Mouse (Mus musculus) heart, embryonic 11.5 days (tissue): ENCODE measurements at regions not wholly inside any gene's neighbourhood (a gene's known extent, or its start where the extent isn't known, plus 50 kb on each side); places are given as distances from the start of the nearest gene placed in this dataset.

ENCODE experiments used
- ATAC-seq: fragments of 200-750 bp; cut with Nextera tagmentation; replicated peaks from 2 replicates; pipeline ENCODE4 v1.8.0; 2017; ENCODE audit warnings: moderate library complexity; ENCODE audit not compliant: insufficient number of reproducible peaks, low FRiP score, low TSS enrichment
- H3K27ac ChIP-seq: fragments of 300-500 bp; sonication (generic); 2 replicates; pipeline ENCODE4 v1.5.1; 2014; ENCODE audit warnings: mild to moderate bottlenecking, low read depth, low read length
- H3K27me3 ChIP-seq: fragments of 300-500 bp; sonication (generic); 2 replicates; pipeline ENCODE4 v1.6.1; 2014; ENCODE audit warnings: mild to moderate bottlenecking, low read length, mixed read lengths; ENCODE audit not compliant: control insufficient read depth, insufficient read depth
- H3K36me3 ChIP-seq: fragments of 300-500 bp; sonication (generic); 2 replicates; pipeline ENCODE4 v1.6.1; 2014; ENCODE audit warnings: mild to moderate bottlenecking, low read length, moderate library complexity, mixed read lengths; ENCODE audit not compliant: control insufficient read depth, insufficient read depth
- H3K4me1 ChIP-seq: fragments of 300-500 bp; sonication (generic); 2 replicates; pipeline ENCODE4 v1.6.1; 2014; ENCODE audit warnings: low read length; ENCODE audit not compliant: control insufficient read depth, insufficient read depth
- H3K4me2 ChIP-seq: fragments of 300-500 bp; sonication (generic); 2 replicates; pipeline ENCODE4 v1.6.1; 2014; ENCODE audit warnings: mild to moderate bottlenecking, moderate library complexity
- H3K4me3 ChIP-seq: fragments of 300-500 bp; sonication (generic); 2 replicates; pipeline ENCODE4 v1.5.1; 2014; ENCODE audit warnings: low read depth, low read length
- H3K9ac ChIP-seq: fragments of 300-500 bp; sonication (generic); 2 replicates; pipeline ENCODE4 v1.6.1; 2014; ENCODE audit warnings: mild to moderate bottlenecking, low read depth, low read length, moderate library complexity
- H3K9me3 ChIP-seq: fragments of 300-500 bp; sonication (generic); replicated peaks from 2 replicates; pipeline ENCODE4 v1.6.1; 2016; ENCODE audit warnings: low read length; ENCODE audit not compliant: control insufficient read depth
- WGBS: fragments of 180-500 bp; shearing (Covaris S2); extraction: QIAGEN DNeasy Blood & Tissue Kit; methylation state at CpG from one replicate; pipeline ENCODE4 v1.1.7; 2014; ENCODE audit not compliant: insufficient replicate concordance; 5-methylcytosine and 5-hydroxymethylcytosine counted together

GRCm38 (mm10) chr15:62064399-62064798 is 1141.6 kb upstream of the A1bg start:
- no peak for ATAC-seq
- Histone ChIP-seq H3K36me3 (no peaks in the 10 kb centered on the region), H3K27me3 (no peaks in the 10 kb centered on the region), H3K4me1 (no peaks in the 10 kb centered on the region), H3K9ac (no peak overlapping the region), H3K4me2 (no peak overlapping the region), H3K9me3 (no peaks in the 10 kb centered on the region), H3K27ac (no peak overlapping the region), H3K4me3 (no peak overlapping the region)
- 89% methylated on average over 3 of the region's 3 CpGs for WGBS

- ATAC-seq = no peak
- no peak overlapping the region for H3K4me2 ChIP-seq
- WGBS = 82% methylated on average over 2 of the region's 2 CpGs
Measured at GRCm38 (mm10) chr15:62057449-62057848, 1134.6 kb upstream of the A1bg start.

GRCm38 (mm10) chr15:62056889-62057288 is 1134.1 kb upstream of the A1bg start:
- 85% methylated on average over 11 of the region's 11 CpGs for WGBS
- Histone ChIP-seq H3K27me3 (no peaks in the 10 kb centered on the region), H3K9ac (no peak overlapping the region), H3K27ac (no peak overlapping the region), H3K4me3 (no peak overlapping the region), H3K36me3 (no peaks in the 10 kb centered on the region), H3K4me2 (no peak overlapping the region), H3K4me1 (0 out of 2 replicates have a peak, but pooled peaks cover 4% of the 10 kb centered on the region), H3K9me3 (no peaks in the 10 kb centered on the region)
- ATAC-seq = no peak

More at GRCm38 (mm10) chr15:62057449-62057848, 1134.6 kb upstream of the A1bg start:
- Histone ChIP-seq H3K4me3 (no peak overlapping the region), H3K9me3 (no peaks in the 10 kb centered on the region), H3K27ac (no peak overlapping the region), H3K4me1 (0 out of 2 replicates have a peak, but pooled peaks cover 4% of the 10 kb centered on the region), H3K27me3 (no peaks in the 10 kb centered on the region), H3K9ac (no peak overlapping the region), H3K36me3 (no peaks in the 10 kb centered on the region)

DNA sequence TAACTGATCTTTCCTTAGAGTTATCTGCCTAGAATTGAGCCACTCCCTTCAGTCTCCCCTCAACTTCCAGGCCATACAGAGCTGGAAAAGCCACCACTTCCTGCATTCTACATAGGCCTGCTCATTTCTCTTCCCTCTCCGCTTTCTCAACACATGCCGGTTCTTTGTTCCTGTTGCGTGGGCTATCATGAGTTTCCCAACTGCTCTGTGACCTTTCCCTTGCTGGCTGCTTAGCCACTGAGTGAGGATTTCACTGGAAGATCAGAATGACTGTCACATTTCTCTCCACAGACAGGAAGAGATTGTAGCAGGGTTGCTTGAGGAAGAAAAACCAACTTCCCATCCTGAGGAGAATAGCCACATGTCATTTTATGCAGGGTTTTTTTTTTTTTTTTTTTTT is 1133.6 kb upstream of the A1bg start:
- Histone ChIP-seq H3K27ac (no peak overlapping the region), H3K9ac (no peak overlapping the region)

DNA sequence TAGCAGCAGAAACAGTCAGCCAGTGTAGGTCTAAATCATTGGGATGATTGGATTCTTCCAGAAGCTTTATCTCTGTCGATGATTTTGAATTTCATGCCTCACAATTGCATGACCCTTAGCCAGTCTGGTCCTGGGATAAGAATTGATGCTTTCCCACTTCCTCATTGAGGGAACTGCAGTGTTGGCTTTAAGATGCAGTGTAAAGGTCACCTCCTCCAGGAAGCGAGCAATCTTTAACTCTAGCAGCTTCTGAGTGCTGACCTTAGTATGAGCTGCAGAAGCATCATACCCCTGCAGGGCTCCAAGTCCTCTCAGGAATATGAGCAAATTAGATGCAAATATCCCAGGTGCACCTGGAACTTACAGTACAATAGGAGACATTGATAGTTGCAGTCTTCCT is 1132.2 kb upstream of the A1bg start:
- H3K4me1 ChIP-seq = 0 out of 2 replicates have a peak, but pooled peaks cover 4% of the 10 kb centered on the region
- H3K4me2 ChIP-seq = no peak overlapping the region
- H3K36me3 ChIP-seq = no peaks in the 10 kb centered on the region
- no peak overlapping the region for H3K4me3 ChIP-seq
- H3K9me3 ChIP-seq = peaks cover 4% of the 10 kb centered on the region; the same call in 1 of the 2 replicates
- H3K9ac ChIP-seq = no peak overlapping the region
- no peak for ATAC-seq
- 85% methylated on average over 2 of the region's 2 CpGs for WGBS
- H3K27ac ChIP-seq = no peak overlapping the region
- no peaks in the 10 kb centered on the region for H3K27me3 ChIP-seq

More for the DNA sequence above, 1133.6 kb upstream of the A1bg start:
- ATAC-seq = no peak
- Histone ChIP-seq H3K9me3 (no peaks in the 10 kb centered on the region), H3K27me3 (no peaks in the 10 kb centered on the region), H3K36me3 (no peaks in the 10 kb centered on the region), H3K4me3 (no peak overlapping the region), H3K4me2 (no peak overlapping the region), H3K4me1 (0 out of 2 replicates have a peak, but pooled peaks cover 4% of the 10 kb centered on the region)
- 67% methylated on average over 3 of the region's 3 CpGs for WGBS

GRCm38 (mm10) chr15:62053420-62054239 is 1130.8 kb upstream of the A1bg start:
- no peak for ATAC-seq
- no peak overlapping the region for H3K9ac ChIP-seq
- H3K9me3 ChIP-seq = peaks cover 4% of the 10 kb centered on the region; the same call in 1 of the 2 replicates
- WGBS = 62% methylated on average over 8 of the region's 8 CpGs
- no peaks in the 10 kb centered on the region for H3K36me3 ChIP-seq
- no peak overlapping the region for H3K4me3 ChIP-seq
- H3K4me1 ChIP-seq = 0 out of 2 replicates have a peak, but pooled peaks cover 4% of the 10 kb centered on the region
- no peak overlapping the region for H3K4me2 ChIP-seq
- H3K27ac ChIP-seq = no peak overlapping the region
- no peaks in the 10 kb centered on the region for H3K27me3 ChIP-seq

DNA sequence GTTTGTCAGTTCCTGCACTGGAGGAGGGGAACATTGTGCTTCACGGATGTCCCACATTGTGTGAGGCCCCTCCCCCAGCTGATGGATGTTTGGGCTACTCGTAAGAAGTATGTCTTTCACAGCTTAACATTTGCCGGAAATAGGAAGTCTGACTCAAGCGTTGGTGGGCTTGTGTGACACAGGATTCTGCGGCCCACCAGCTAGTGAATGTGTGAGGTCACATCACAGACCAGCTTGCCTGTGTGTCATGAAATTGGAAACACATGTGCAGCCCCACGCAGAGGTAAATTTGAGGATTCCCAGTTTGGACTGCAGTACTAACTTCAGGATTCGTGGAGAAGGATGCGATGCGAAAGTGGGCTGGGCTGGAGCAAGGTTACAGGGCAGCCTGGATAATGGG is 1126.6 kb upstream of the A1bg start:
- no peaks in the 10 kb centered on the region for H3K27me3 ChIP-seq
- WGBS = 54% methylated on average over 9 of the region's 9 CpGs
- H3K36me3 ChIP-seq = no peaks in the 10 kb centered on the region
- no peak overlapping the region for H3K4me3 ChIP-seq
- no peak overlapping the region for H3K9ac ChIP-seq
- no peak overlapping the region for H3K4me2 ChIP-seq
- no peak overlapping the region for H3K27ac ChIP-seq
- peaks cover 4% of the 10 kb centered on the region; the same call in 1 of the 2 replicates for H3K9me3 ChIP-seq
- no peak for ATAC-seq
- peaks cover 4% of the 10 kb centered on the region; the same call in 1 of the 2 replicates for H3K4me1 ChIP-seq

DNA sequence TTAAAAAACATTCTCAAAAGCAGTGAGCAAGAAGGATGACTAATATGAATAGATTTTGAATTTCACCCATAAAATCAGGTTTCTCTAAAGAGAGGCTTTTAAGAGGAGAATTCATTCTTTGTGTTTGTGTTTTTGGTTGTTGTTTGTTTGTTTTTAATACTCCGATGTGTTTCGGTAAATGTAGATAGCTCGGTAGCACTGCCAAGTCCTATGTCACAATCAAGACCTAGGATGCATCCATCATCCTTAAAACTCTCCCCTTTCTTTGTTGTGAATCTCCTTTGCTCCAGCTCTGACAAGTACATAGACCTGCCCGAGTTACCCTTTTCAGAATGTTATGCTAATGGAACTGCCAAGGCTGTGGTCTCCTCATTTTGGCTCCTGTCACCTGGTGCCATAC is 1126.2 kb upstream of the A1bg start:
- Histone ChIP-seq H3K9me3 (peaks cover 4% of the 10 kb centered on the region; the same call in 1 of the 2 replicates), H3K4me3 (no peak overlapping the region), H3K27ac (no peak overlapping the region), H3K4me1 (peaks cover 4% of the 10 kb centered on the region; the same call in 1 of the 2 replicates), H3K4me2 (no peak overlapping the region), H3K27me3 (no peaks in the 10 kb centered on the region), H3K9ac (no peak overlapping the region), H3K36me3 (no peaks in the 10 kb centered on the region)
- no peak for ATAC-seq
- 79% methylated on average over 4 of the region's 4 CpGs for WGBS
